Mouse (Mus musculus) left cerebral cortex, adult 6 months (tissue): ENCODE measurements around the gene Lsm2. TPM values are rescaled to one million over a fixed set of nuclear protein-coding genes. Genes with fewer than 3 reads are reported as not detected.

Experiments
- long read RNA-seq, 2 experiments: library from polyadenylated mRNA; unstranded; transcript quantifications; one replicate each; pipeline ENCODE4 v2.0.0; 2019 to 2020
- polyA plus RNA-seq: library from polyadenylated mRNA; unstranded; fragments of <200 nt; fragmentation: Nextera tagmentation; gene quantifications from 2 replicates; pipeline ENCODE4 v1.2.3, GENCODE M21; 2021

Lsm2 gene
- polyA plus RNA-seq, result 33.6 and 33.9 TPM in 2 replicates
- long read RNA-seq, experiment 1, partial matches to known transcripts, result 0 of 10 reads
- long read RNA-seq, experiment 1, other reads (novel, unspliced or antisense), result 2 of 10 reads
- long read RNA-seq, experiment 2, transcript Lsm2-202 (5 exons, 840 nt), result major isoform, 22 of 25 reads
- long read RNA-seq, experiment 2, partial matches to known transcripts, result 0 of 25 reads
- long read RNA-seq, experiment 2, other reads (novel, unspliced or antisense), result 1 of 25 reads

DNA sequence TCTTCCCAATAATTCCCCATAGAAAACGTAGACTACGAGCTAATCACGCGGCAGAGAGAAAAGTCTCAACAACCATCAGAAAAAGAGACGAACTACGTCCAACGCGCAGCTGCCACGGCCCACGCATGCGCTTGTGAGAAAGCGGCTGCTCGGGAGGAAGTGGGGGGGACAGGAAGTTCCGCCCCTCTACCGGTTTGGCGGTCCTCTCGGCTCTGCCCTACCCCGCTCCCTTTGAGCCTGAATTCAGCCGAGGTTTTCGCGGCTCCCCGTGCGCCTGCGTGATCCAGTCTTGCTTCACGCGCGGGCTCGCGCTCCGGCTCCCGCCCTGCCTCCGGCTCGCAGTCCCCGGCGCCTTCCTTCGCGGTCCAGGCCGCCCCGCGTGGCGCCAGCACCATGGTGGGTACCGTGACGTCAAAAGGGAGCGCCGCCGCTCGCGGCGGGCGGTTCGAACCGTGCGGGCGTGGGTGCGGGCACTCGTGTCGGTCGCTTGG is at the start of gene Lsm2:
Gene Lsm2, plus strand, starts transcription at position 173 of the 491 bp plus-strand sequence.

DNA sequence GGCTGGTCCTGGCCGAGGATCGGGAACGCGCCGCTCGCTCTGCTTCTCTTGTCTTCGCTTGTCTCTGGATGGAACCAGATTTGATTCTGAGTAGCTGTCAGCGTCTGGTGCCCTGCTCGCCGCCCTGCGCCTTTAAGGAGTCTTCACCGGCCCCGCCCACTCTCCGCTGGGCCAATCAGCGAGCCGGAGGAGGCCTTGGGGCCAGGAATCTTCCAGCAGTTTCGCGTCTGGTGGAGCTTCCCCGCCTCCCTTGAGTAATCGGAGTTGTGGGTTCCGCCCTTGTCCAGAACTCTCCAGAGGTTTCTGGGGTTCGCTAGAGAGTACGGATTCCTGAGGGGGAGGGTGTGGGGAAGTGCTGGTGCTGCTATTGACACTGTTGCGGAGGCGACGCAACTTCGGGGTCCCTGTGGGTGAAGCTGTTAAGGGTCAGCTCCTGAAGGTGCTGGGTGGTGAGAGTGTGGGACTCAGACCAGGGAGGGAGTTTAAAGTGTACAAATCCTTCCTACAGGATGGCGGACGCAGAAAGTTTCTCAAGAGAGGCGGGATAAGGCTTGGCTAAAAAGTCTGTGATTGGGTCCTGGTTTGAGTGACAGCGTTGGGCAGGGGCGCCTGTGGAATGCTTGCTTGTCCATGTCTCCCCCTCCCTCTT is 22.4 kb upstream of the Lsm2 start, which contains the start of gene Hspa1b:
Gene Hspa1b, minus strand, starts transcription at position 109 of the 649 bp plus-strand sequence.

GRCm38 (mm10) chr17:34969822-34970221 is 11.8 kb upstream of the Lsm2 start, which contains the start of gene Gm20481:
Gm20481 (plus strand) TSS chr17:34969912.

GRCm38 (mm10) chr17:34972069-34972749 is 9.5 kb upstream of the Lsm2 start, which contains the start of the genes Hspa1a and Hspa1l:
Hspa1a (minus strand) TSS chr17:34972156.
Hspa1l (plus strand) TSS chr17:34972703.

DNA sequence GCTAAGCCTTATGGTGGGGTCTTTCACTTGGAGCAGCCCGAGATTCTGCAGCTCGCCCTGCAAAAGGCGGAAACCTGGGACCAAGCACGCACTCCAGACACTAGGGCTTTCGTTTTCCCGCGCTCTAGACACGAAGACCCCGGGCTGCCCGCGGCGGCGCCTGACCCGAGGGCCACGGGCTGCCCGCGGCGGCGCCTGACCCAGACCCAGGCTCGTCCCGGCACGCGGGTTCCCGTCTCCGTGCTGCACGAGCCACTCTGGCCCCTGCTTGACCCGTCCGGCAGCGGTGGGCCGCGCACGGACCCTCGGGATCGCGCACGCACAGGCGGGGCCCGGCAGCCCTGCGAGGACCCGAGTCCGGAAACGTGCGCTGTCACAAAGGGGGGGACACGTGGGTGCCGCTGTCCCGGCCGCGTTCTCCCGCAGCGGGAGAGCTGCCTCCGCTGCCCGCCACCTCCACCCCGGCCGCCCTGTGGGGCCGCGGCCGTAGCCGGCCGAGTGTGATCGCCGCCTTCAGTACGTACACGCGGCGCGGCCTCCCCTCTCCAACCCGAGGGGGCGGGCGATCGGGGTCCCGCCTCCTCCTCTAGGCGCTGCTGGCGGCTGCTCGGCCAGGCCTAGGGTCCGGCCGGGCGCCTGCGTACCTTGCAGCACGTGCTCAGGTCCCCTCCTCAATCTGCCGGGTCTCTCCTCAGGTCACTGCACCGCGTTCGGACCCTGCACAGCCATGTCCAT is 19.2 kb downstream of the Lsm2 start, which contains the start of gene Vars:
Gene Vars, plus strand, starts transcription at position 271 of the 735 bp plus-strand sequence.

DNA sequence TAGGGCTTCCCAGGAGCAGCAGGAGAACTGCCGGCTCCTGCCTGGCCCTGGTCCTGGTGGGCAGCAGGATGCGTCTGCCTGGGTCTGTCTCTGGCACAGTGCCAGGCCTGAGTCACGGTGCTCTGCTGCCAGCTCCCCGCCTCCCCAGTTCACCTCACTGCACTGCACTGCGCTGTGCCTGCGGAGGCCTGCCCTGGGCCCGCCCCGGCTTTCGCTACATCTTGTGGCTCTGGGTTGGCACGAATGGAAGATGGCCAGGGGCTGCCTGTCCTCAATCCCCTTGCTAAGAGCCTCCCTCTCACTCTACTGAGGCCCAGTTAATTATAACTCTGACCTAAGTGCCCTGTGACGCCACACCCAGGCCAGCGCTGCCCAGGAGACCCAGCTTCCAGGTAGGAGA is 34.7 kb downstream of the Lsm2 start, which contains the start of gene Vwa7:
Gene Vwa7, plus strand, starts transcription at position 204 of the 400 bp plus-strand sequence.

DNA sequence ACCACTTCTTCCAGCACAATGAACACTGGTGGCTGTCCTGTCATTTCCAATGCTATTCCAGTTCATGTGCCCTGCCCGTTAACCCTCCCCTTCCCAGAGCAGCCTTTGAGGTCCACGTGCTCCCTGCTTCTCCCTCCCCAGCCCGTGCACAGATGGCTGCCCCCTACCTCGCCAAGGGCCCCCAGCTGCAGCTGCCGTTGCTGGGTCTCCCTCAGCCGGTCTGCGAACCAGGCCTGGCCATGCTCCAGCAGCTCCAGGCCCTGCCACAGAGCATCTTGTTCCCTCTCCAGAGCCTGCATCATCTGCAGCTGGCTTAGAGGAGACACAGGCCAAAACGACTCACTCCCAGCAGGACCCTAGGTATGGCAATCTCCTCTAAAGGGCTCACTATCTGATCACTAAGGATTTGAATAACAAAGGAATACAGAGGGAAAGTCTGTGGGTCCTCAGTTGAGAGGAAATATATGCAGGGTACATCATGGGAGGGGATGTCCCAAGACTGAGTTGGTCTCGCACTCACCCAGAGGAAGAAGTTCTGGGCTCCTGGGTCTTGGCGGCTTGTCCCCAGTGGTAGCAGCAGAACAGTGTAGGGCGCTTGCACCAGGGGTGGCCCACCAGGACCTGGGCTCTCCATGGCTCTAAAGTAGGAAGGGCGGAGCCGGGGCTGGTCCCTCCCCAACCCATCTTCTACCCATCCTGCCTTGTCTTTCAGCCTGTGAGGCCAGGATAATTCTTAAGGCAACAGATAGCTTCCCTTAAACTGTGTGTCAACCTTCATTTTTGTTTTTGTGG is 45.8 kb downstream of the Lsm2 start, which contains the start of gene Sapcd1:
Gene Sapcd1, minus strand, starts transcription at position 740 of the 792 bp plus-strand sequence.

Other genes starting within 250 kb of the Lsm2 start
- 3.9 and 8.9 TPM in 2 replicates for gene C4b, start 238.0 kb upstream of the Lsm2 start, polyA plus RNA-seq
- gene Cyp21a1, start 177.3 kb upstream of the Lsm2 start, polyA plus RNA-seq, result not detected in 2 replicates
- gene Stk19, start 144.9 kb upstream of the Lsm2 start, polyA plus RNA-seq, result 60.8 and 64.9 TPM in 2 replicates
- 25.6 and 26.2 TPM in 2 replicates for gene Dxo, start 144.8 kb upstream of the Lsm2 start, polyA plus RNA-seq
- gene Skiv2l, start 131.7 kb upstream of the Lsm2 start, polyA plus RNA-seq, result 20.2 and 21.7 TPM in 2 replicates
- gene Nelfe, start 131.5 kb upstream of the Lsm2 start, polyA plus RNA-seq, result 34.1 and 37.6 TPM in 2 replicates
- 0.39 and 0.50 TPM in 2 replicates for gene Cfb, start 119.3 kb upstream of the Lsm2 start, polyA plus RNA-seq
- 0.17 and 0.25 TPM in 2 replicates for gene Zbtb12, start 102.4 kb upstream of the Lsm2 start, polyA plus RNA-seq
- not detected in 2 replicates for gene Gm20547, start 99.8 kb upstream of the Lsm2 start, polyA plus RNA-seq
- gene C2, start 83.6 kb upstream of the Lsm2 start, polyA plus RNA-seq, result 2.7 and 3.3 TPM in 2 replicates
- gene Ehmt2, start 83.4 kb upstream of the Lsm2 start, polyA plus RNA-seq, result 20.4 and 20.9 TPM in 2 replicates
- 0.48 TPM in 2 replicates for gene Slc44a4, start 67.4 kb upstream of the Lsm2 start, polyA plus RNA-seq
- gene Neu1, start 50.6 kb upstream of the Lsm2 start, polyA plus RNA-seq, result 30.2 and 37.0 TPM in 2 replicates
- 0.48 and 1.1 TPM in 2 replicates for gene Hspa1b, start 22.6 kb upstream of the Lsm2 start, polyA plus RNA-seq
- not detected in 2 replicates for gene Gm20481, start 11.9 kb upstream of the Lsm2 start, polyA plus RNA-seq
- gene Hspa1a, start 9.7 kb upstream of the Lsm2 start, polyA plus RNA-seq, result 5.3 and 7.0 TPM in 2 replicates
- 0.90 and 1.5 TPM in 2 replicates for gene Hspa1l, start 9.2 kb upstream of the Lsm2 start, polyA plus RNA-seq
- gene Vars, start 19.1 kb downstream of the Lsm2 start, polyA plus RNA-seq, result 15.7 and 17.2 TPM in 2 replicates
- 0.13 and 0.25 TPM in 2 replicates for gene Vwa7, start 34.7 kb downstream of the Lsm2 start, polyA plus RNA-seq
- 0.89 and 0.92 TPM in 2 replicates for gene Sapcd1, start 46.2 kb downstream of the Lsm2 start, polyA plus RNA-seq
- gene Msh5, start 64.9 kb downstream of the Lsm2 start, polyA plus RNA-seq, result 0.37 and 0.45 TPM in 2 replicates
- gene Clic1, start 68.1 kb downstream of the Lsm2 start, polyA plus RNA-seq, result 22.7 and 26.4 TPM in 2 replicates
- gene Ddah2, start 77.2 kb downstream of the Lsm2 start, polyA plus RNA-seq, result 20.0 and 22.8 TPM in 2 replicates
- not detected in 2 replicates for gene Ly6g6c, start 83.5 kb downstream of the Lsm2 start, polyA plus RNA-seq
- gene Mpig6b, start 84.3 kb downstream of the Lsm2 start, polyA plus RNA-seq, result not detected in 2 replicates
- gene Ly6g6e, start 95.0 kb downstream of the Lsm2 start, polyA plus RNA-seq, result 2.4 and 3.7 TPM in 2 replicates
- 1.6 and 2.3 TPM in 2 replicates for gene Ly6g6d, start 96.2 kb downstream of the Lsm2 start, polyA plus RNA-seq
- 1.6 and 2.2 TPM in 2 replicates for gene Ly6g6f, start 103.7 kb downstream of the Lsm2 start, polyA plus RNA-seq
- 102 and 121 TPM in 2 replicates for gene Abhd16a, start 107.4 kb downstream of the Lsm2 start, polyA plus RNA-seq
- gene Ly6g5c, start 126.4 kb downstream of the Lsm2 start, polyA plus RNA-seq, result not detected in 2 replicates
- not detected in 2 replicates for gene Ly6g5b, start 133.6 kb downstream of the Lsm2 start, polyA plus RNA-seq
- gene Gpank1, start 139.6 kb downstream of the Lsm2 start, polyA plus RNA-seq, result 21.2 and 22.7 TPM in 2 replicates
- 240 and 277 TPM in 2 replicates for gene Csnk2b, start 140.2 kb downstream of the Lsm2 start, polyA plus RNA-seq
- 32.3 and 43.2 TPM in 2 replicates for gene D17H6S53E, start 144.5 kb downstream of the Lsm2 start, polyA plus RNA-seq
- not detected in 2 replicates for gene Apom, start 150.2 kb downstream of the Lsm2 start, polyA plus RNA-seq
- gene Bag6, start 153.3 kb downstream of the Lsm2 start, polyA plus RNA-seq, result 59.0 and 84.6 TPM in 2 replicates
- gene Prrc2a, start 183.0 kb downstream of the Lsm2 start, polyA plus RNA-seq, result 14.9 and 37.9 TPM in 2 replicates
- 32.2 and 36.1 TPM in 2 replicates for gene Aif1, start 194.2 kb downstream of the Lsm2 start, polyA plus RNA-seq
- gene Lst1, start 206.6 kb downstream of the Lsm2 start, polyA plus RNA-seq, result 26.1 and 36.8 TPM in 2 replicates
- gene Ltb, start 212.6 kb downstream of the Lsm2 start, polyA plus RNA-seq, result 0.48 and 0.93 TPM in 2 replicates
- not detected in 2 replicates for gene Tnf, start 220.1 kb downstream of the Lsm2 start, polyA plus RNA-seq
- 0.15 TPM in 1 of 2 replicates, not detected in the other for gene Lta, start 223.5 kb downstream of the Lsm2 start, polyA plus RNA-seq
- not detected in 2 replicates for gene Gm16181, start 239.0 kb downstream of the Lsm2 start, polyA plus RNA-seq